Mouse (Mus musculus) WW6 (cell line): ENCODE data around the gene Chpt1.
"Not testable (repeated sequence)": the region's sequence is repeated elsewhere in the genome, so short reads cannot be mapped to it uniquely, and the experiment has no call there.

ENCODE experiments used
- DNase-seq: peaks from one replicate; pipeline ENCODE4 v3.0.0-alpha.2; 2013; ENCODE audit warnings: low read depth, low spot score

Gene Chpt1

DNA sequence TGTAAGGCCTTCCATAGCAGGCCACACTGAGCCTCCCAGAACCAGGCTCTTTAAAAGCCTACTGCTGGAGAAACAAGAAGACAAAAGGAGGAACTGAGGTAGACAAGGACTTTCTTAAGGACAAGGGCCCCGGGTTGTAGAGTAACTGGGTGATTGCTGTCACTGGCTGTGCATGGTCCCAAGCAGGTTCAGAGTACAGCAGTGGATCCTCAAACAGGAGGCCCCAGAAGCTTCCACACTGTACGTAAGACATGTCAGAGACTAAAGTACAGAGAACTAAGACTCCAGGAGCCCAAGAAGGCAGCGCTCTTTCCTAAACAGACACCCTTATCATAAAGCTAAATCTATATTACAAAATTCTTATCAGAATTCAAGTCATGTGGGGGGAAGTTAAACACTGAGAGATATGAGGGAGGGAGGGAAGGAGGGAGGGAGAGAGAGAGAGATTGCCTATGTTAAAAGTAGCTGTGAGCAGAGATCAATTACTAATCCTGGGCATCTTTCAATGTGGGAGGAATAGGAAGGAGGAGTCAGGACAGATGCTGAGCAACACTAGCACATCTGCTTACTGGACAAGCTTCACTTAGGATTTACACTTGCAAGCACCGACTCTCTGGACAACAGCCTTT, 8.8 kb downstream of the Chpt1 start:
- no peak for DNase-seq

DNA sequence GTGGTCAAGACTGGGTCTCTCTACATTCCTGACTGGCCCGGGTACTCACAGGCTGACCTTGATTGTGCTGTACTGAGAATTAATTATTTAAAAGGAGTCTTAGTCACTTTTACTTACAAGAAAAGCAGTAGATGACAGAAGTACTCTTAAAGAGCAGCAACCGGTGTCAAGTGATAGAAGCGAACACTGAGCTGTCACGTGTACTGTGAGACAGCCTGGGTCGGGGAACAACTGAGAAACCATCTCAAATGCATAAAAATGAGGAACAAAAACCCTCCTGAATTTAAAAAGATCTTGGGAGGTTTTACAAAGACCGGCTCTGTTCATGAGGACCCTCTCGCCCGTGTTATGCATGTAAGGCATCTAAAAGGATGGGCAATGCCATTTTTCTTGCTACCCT, 11.2 kb downstream of the Chpt1 start:
- no peak for DNase-seq

DNA sequence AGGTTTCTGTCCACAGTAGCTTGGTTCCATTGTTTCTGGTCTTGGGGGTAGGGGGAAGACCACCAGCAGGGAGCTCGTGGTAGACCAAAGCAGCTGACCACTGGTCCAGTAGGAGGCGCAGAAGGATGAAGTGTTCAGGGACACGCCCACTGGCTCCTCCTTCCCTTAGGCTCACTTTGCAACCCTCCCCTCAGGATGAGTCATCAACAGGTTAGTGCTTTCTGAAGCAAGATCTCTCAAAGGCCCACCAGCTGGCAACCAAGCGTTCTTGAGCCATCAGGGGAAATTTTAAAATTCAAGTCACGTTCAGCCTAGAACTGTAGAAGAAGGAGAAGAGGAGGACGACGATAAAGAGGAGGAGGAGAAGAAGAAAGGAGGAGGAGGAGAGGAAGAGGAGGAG, 12.2 kb downstream of the Chpt1 start:
- DNase-seq = no peak

DNA sequence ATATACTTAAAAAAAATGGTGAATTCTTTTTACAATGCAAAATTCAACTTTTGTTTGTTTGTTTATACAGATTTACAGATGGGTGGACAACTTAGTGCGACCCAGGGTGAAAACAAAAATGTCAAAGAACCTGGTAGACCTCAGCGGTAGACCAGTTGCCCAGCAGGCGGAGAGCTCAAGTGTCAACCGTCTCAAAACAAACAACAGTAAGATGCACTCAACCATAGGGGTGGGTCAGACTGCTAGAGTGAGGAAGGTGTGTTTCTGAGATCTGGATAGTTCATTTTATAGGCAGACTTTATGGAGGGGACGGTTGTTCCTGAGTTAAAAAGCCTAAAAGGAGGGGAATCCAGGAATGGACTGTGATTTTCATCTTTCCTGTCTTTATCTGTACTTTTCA, 15.2 kb downstream of the Chpt1 start:
- no peak for DNase-seq

DNA sequence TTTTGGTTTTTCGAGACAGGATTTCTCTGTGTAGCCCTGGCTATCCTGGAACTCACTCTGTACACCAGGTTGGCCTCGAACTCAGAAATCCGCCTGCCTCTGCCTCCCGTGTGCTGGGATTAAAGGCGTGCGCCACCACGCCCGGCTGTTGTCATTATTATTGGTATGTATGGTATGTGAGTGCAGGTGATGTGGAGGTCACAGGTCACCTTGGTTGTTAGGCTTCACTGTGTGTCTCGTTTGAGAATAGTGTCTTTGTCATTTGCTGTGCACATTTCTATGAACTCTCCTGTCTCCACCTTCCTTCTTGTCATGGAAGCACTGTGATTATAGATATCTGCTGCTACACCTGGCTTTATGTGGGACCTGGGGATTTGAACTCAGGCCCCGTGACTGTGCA, 21.0 kb downstream of the Chpt1 start:
- DNase-seq = not testable (repeated sequence)

DNA sequence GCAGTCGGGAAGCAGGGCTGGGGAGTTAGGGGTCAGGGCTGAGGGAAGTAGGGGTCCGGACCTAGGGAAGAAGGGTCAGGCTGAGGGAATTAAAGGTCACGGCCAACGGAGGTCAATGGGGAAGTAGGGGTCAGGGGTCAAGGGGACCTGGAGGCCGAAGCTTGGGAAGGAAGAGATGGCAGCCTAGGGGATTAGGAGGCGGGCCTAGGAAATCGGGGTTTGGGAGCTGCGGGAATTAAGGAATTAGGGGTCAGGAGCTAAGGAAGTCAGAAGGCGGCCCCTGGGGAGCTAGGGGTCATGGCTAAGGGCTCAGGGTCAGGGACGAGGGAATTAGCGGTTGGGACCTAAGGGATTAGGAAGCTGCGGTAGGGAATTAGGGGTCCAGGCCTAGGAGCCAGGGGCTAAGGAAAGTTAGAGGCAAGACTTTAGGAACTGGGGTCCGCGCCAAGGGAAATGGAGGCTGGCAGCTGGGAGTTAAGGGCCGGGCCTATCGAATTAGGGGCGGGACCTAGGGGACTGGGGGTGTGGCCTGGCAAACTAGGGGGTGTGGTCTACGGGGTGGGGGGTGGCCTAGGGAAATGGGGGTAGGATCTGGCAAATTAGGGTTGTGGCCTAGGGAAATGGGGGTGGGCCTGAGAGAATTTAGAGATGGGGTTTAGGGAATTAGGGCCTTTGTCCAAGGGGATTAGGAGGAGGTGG, 43.6 kb downstream of the Chpt1 start:
- DNase-seq = no peak

DNA sequence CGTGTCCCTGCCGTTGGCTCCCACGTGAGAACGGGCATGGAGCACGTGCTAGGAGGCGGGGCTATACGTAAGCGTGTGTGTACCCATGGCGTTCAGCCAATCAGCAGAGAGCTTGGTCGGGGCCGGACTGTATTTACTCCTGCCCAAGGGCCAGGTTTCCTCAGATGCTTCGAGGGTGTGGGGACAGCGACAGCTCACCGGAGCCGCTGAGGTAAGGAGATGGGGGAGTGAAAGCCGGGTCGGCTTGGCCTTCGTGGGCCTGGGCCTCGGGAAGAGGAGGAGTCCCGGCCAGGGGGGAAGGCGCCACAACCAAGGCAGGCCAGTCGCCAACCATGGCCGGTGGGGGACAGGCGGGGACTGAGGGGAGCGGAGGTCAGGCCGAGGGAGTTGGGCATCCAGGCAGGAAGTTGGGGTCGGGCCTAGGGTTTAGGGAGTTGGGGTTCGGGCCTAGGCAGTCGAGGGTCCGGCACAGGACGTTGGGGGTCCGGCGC, 44.3 kb downstream of the Chpt1 start, which contains the start of gene Sycp3:
TSS of gene Sycp3 (plus strand) at position 68 of the 491 bp plus-strand sequence.
- DNase-seq = no peak

DNA sequence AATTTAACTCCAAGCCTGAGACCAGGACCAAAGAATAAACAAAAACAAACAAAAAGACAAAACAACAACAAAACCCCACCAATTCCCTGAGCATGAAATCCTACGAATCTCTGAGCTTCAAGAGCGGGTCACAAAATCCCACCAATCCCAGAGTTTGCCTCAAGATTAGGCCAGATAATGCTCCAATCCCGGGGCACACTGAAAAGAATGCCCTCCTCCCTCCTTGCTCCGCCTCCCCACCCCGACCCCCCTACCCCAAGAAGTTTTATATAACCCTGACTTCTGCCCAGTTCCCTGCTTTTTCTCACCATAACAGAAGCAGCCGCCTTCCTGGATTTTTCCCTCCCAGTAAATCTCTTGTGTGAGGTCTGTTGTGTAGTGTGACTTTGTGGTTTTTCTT, 46.1 kb downstream of the Chpt1 start:
- DNase-seq = no peak

DNA sequence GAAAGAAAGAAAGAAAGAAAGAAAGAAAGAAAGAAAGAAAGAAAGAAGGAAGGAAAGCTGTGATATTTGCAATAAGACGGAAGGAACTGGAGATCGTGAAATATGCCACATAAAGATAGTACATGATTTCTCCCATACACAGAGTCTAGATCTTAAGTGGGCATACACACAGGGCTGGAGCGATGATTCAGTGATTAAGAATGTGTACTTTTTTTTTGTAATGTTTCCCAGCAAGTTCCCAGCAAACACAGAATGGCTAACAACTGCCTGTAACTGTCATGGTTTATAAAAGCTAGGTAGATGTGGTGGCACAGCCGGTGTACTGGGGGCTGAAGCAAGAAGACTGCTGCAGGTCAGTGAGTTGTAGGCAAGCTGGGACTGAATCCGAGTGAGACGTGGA, 51.9 kb downstream of the Chpt1 start:
- DNase-seq = no peak

DNA sequence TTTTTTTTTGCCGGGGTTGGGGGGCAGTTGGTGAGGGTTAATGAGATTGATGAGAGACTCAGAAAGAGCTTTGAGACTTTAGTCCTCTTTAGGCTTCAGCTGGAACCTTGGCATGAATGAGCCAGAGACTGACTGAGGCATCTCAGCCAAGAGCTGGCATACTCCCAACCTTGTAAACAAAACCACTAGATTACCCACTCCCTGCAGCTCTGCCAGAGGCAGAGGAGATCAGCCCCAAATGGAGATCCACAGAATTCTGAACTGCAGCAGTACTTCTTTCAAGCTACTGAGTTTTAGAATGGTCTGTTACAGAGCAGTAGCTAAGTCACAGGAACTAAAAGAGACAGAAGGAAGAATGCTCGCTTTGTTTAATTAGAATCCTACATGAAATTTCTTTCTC, 52.7 kb downstream of the Chpt1 start:
- no peak for DNase-seq

DNA sequence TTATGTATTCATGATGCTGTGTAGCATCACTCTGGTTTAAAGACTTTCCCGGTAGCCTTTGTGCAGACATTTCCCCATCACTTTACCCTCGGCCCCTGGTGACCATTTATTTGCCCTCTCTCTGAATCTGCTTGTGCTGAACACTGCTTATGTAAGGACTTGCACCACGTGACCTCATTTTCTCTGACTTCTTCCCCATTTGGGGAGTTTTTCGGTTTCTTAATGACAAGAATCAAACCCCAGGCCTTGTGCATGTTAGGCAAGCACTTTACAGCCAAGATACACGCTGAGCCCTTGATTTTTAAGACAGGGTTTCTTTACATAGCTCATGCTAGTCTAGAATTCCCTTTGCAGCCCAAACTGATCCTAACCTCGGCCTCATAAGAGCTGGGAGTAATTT, 62.6 kb downstream of the Chpt1 start:
- no peak for DNase-seq

DNA sequence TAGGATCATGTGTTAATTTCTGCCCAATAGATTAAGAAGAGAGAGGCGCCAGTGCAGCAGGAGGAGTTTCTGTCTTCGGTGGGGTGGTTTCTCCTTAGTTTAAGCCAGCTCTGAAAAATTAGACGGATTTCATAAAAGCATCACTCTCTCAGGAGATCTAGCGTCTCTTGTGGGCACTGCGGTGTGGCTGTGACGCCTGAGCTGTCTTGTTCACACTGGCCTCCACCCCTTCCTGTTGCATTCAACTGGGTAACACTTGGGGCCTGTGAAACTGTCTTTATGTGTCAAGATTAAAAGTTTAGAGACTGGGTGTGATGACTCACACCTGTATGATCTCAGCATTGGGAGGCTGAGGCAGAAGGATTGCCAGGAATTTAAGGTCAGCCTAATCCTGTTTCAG, 75.9 kb downstream of the Chpt1 start:
- no peak for DNase-seq

DNA sequence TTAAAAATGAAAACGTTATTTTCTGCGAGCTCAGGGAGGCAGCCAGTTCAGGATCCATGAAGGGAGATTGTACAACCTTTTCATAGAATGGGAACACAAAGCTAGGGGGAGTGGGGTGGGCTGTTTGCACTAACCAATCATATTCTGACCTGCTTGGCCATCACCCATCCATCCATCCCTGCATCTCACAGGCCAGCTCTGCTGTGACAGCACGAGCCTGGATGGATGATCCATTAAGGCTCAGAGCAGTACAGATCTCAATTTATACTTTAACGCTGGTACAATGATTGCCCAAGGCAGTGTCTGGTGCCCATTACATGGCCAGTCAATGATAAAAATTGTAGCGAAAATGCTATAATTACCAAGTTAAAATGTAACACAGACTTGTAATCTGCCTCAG, 77.0 kb downstream of the Chpt1 start:
- no peak for DNase-seq

DNA sequence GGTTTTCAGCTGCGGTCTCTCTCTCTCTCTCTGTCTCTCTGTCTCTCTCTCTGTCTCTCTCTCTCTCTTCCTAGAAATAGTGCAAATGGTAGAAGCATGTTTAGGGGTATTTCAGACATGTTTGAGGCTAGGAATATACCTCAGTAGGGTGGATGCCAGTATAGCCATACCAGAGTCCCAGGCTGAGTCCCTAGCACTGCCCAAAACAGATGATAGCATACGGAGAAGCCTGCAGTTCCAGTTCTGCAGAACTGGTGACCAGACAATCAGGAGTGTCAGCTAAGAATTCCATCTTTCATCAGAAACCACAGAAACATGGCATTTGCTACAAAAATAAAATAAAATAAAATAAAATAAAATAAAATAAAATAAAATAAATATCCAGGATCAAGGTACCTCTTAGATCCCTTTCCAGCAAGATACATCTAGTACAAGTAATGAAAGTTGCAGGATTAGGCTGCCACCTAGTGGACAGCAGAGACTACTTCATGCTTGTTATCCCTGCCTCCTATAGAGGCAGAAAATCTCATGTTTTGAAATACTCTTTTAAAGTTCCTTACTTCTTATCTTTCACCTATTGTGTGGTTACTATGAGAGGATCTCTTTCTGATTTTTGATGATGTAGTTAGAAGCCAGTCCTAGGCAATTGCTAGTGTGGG, 77.6 kb downstream of the Chpt1 start:
- DNase-seq = peak; percentile 24

DNA sequence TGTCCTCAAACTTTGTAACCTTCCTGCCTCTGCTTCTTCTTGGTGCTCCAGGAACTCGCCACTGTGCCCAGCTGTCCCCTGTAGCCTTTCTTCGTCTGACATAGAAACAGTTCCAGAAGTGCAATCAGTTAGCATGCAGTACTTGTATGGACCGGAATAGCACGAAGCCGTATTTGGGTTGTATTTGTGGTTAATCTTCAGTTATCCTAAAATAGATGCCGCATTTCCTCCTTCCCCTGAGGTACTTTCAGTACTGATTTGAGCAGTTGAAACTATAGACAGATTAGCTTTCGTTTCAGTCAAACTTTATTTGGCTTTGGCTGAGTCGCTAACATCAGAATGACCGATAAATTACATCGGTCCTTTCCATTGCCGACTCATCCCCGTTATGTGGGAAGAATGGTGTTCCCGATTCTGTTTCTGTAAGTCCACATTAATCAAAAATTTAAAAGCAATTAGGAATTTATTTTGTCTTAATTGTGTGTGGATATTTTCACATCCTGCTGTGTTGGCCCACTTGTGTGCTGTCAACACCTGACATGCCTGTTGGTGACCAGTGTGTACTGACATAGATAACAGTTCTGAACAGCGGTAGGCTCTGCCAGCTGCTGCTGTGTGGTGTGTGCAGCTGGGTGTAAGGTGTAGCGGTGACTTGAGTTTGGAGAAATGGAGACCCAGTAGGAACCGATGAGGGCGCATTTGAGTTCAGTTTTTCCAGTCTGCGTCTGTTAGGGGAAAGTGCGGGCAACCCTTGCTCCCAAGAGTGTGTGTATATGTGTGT, 83.0 kb downstream of the Chpt1 start:
- no peak for DNase-seq

DNA sequence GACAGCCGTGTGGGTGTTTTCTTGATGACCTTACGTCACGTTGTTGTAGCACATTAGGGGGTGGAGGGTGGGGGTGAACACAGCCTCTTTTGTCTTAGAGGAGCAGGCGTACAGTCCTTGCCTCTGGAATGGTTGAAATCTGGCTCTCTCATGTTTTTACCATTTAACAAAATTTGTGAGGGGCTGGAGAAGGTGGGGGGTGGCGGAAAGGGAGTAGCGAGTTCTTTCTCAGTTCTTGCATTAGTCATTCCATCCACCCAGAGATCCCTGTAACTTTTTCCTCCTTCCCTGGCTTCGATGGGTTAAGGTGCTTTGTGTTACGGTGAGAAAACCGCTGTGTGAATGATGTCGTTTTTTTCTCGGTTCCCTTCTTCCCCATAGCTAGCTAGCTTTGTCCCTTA, 83.7 kb downstream of the Chpt1 start:
- DNase-seq = no peak

DNA sequence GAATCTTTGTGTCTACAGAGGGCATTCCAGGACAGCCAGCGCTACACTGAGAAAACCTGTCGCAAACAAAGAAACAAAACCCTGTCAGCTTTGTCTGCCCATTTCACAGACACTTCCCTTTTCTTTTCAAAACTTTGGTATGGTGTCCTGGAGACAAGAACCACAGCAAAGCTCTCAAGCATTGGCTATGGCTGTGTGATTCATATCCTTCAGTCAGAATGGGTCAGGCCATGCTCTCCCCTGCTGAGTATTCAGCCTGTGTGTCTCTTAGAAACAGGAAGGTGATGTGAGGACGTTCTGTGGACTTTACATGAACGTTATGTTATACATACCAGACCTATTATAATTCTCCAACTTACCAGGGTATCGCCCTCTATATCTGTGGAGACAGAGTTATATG, 86.2 kb downstream of the Chpt1 start:
- DNase-seq = no peak

DNA sequence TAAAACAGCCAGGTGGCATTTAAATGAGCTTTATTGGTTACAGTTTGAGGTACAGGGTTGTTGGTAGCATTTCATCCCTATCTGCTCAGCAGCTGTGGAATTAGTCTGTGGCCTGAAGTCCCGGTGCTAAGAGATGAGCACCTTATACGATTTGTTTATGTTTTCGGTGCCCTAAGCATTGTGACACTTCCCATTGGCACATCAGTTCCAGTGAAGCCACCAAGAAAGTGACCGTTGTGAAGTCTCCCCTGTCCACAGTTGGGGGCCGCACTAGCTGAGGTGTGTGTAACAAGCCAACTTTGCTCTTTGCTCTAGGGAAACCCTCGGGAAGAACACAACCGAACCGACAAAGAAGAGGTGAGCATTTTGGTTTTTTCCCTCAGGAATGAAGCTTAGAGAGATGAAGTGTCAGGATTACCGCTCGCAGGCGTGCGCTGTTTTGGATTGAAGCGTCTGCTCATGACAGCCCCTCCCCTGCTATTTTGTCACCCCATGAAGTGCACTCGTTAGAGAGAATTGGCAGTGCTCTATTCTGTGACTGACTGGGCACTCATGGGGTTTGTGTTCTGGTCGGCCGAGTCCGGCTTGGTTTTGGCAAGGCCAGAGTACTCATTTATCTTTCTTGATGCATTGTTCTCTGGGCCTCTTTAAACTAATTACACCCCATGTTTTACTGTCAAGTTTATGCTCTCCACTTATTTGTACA, 91.4 kb downstream of the Chpt1 start:
- no peak for DNase-seq

DNA sequence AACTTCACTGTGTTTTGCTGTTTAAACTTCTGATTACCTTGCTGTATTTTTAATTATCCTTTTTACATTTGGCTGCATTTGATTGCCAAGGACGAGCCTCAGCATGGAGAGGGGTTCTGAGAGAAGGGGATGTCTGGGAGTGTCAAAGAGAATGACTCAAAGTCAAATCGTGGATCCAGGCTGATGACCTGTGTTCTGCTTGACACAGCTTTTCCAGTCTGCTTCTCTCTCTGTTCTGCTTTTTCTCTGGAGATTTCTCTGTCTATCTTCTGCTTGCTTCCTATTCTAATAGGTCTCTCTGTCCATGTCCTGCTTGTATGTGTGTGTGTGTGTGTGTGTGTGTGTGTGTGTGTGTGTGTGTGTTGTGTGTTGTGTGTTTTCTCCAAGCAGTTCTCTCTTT, 94.1 kb downstream of the Chpt1 start:
- no peak for DNase-seq

DNA sequence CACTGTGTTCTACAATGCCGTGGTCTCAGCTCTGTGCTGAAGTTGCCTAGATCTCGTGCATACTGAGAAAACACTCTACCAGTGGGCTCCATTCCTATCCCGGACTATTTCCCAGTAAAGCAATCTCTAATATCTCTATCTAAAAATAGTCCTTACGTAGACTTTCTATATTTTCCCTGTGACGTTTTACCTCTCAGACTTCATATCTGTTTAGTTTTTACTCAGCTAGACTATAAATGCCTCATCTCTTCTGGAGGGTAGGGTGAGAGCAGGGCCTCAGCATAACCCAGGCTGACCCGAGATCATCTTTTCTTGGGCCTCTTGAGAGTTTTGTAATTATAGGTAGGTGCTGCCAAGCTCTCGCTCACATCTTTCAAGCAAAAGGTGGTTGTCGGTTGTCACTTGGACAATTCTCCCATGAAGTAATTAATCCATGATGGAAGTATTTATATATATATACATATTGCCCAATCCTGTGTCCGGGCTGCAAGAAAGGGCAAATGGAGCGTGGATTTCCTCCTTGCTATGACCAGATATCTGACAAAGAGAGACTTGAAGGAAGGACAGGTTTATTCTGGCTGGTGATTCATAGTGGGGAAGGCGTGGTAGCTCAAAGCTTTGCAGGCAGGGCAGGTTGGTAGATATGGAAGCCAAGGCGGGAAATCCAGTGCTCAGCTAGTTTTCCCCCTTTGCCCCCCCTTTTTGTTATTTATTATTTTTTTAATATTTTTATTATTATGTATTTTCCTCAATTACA, 95.8 kb downstream of the Chpt1 start:
- no peak for DNase-seq

DNA sequence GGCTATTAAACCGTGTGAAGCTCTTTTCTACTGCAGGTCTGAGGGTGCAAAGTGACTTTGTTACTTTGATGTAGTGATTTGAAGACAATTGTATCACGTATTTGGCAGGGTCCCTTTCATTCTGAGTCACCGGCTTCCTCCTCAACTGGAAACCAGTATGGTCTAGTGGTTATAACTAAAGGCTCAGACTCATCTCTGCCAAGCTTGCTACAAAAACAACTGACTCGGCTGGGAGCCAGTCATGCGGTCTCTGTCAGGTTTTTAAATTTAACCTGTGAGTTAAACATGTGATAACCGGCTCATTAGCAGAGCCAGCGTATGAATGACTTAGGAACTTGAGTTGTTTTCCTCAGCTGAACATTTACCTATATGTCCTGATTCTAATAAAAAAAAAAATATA, 98.1 kb downstream of the Chpt1 start:
- no peak for DNase-seq
